Mouse (Mus musculus): Measurements from ENCODE around the gene Mrm3. TPM values are rescaled to one million over a fixed set of nuclear protein-coding genes. Genes with fewer than 3 reads are reported as not detected.

Mrm3 gene
- polyA plus RNA-seq, 1 experiment from 2014 or later = 24.3 TPM

DNA sequence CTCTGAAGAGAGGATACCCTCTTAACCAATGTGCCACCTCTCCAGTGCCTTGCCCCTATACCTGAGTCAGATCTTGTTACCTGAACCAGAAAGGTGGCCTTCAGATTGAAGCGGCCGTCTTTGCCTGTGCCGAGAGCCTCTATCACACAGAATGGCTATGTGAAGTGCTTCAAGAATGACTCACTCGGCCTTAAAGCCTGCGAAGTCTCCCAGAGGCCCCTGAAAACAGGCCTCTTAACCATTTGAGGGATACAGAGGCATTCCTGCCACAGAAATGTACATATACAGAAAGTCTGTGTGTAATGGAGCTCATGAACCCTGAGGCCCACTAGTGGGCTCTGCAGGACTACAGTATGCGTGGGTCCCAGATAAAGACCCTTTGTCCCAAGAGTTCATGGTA lies 40.3 kb downstream of the Mrm3 start:
- no peak for DNase-seq
- no peak overlapping the region for H3K27ac ChIP-seq (ENCODE audit: low read depth)
- 77% methylated on average over 6 of the region's 6 CpGs for WGBS
- no peaks in the 10 kb centered on the region for H3K9me3 ChIP-seq (ENCODE audit: low read depth, low read length)
- no peak overlapping the region for H3K9ac ChIP-seq
- H3K4me1 ChIP-seq (ENCODE audit: insufficient read depth) = peaks cover 8% of the 10 kb centered on the region
- ATAC-seq (ENCODE audit: insufficient read depth) = no peak
- no peaks in the 10 kb centered on the region for H3K27me3 ChIP-seq (ENCODE audit: insufficient read depth, low read length)
- no peak overlapping the region for H3K4me3 ChIP-seq (ENCODE audit: low read depth, low read length)
- no peak for TF ChIP-seq CTCF (IDR thresholded peaks at IDR 0.05; ENCODE audit: low read depth)
- H3K36me3 ChIP-seq (ENCODE audit: insufficient read depth) = no peaks in the 10 kb centered on the region
- H3K4me2 ChIP-seq = no peak overlapping the region

DNA sequence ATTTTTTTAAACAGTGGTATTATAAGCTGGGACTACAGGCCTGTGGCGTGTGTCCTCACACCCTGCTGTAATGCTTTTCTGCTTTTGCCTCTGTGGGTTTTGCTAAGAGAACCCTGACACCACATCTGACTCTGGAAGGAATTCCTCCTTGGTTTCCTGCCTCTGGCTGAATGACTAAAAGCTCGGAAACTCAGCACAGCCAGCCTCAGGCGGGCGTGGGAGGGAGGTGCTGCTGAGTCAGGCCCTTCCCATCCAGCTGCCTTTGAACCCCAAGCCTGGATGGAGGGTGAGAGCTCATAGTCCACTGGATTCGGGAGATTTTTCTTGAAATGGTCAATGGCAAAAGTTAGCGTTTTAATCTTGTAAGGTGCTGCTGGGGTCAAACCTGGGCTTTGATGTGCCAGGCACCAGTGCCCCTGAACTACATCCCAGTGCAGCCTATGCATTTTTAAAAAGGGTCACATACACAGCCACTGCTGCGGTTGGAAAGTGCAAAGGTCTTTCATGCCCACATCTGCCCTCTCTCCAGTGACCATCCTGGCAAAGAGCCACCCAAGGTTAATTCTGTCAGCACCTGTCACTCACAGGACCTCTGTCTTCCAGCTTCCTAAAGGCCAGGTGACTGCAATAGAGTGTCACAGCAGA lies 42.0 kb downstream of the Mrm3 start:
- DNase-seq (peak; percentile 59), ATAC-seq (ENCODE audit: insufficient read depth) (no peak)
- 38% methylated on average over 7 of the region's 7 CpGs for WGBS
- Histone ChIP-seq H3K9ac (no peak overlapping the region), H3K4me1 (ENCODE audit: insufficient read depth) (peaks cover 8% of the 10 kb centered on the region), H3K4me3 (ENCODE audit: low read depth, low read length) (no peak overlapping the region), H3K36me3 (ENCODE audit: insufficient read depth) (no peaks in the 10 kb centered on the region), H3K9me3 (ENCODE audit: low read depth, low read length) (no peaks in the 10 kb centered on the region), H3K27me3 (ENCODE audit: insufficient read depth, low read length) (no peaks in the 10 kb centered on the region), H3K27ac (ENCODE audit: low read depth) (no peak overlapping the region), H3K4me2 (no peak overlapping the region)
- TF ChIP-seq CTCF (IDR thresholded peaks at IDR 0.05; ENCODE audit: low read depth) = no peak

DNA sequence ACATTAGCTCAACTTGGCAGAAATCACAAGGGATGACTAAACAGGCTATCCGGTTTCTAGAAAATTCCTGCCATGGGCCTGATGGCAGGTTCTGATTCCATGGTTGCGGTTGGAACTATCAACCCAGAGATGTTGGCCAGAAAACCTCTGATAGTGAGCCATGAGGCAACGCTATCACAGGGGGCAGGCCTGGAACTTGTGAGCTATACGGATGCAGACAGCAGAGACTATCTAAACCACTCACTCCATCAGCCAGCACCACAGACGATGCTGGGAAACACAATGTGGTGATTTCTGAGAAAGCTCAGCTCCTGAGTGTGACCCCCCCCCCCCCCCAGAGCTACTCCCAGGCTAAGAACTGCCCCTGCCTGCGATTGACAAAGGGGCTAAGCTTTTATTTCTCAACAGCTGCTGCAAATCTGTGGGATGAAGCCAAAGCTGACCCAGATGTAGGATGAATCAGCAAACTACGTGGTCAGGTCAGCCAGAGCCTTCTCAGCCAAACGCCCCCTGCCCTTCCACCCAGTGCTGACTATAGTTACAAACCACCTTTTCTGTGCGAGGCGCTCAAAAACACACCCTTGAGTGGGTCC lies 43.1 kb downstream of the Mrm3 start:
- peak; percentile 61 for DNase-seq
- WGBS = 29% methylated on average over 10 of the region's 10 CpGs
- peaks cover 8% of the 10 kb centered on the region for H3K4me1 ChIP-seq (ENCODE audit: insufficient read depth)

DNA sequence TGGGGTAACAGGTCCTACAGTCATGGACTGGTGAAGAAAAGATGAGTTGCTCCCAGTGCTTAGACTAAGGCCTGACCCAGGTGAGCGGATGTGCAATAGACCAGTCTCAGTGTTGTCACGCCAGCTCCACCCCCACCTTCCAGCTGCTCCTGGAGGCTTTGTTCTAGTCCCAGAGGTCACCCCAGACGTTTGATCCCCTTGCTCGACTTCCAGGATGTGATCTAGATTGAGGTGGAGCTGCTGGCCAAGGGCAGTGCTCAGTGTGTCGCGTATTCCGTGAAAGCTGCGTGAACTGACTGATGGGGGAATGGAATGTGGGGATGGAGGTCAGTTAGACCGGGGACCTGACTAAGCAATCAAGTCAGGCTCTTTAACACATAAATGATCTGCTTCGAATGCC lies 43.8 kb downstream of the Mrm3 start:
- 37% methylated on average over 10 of the region's 10 CpGs for WGBS
- Histone ChIP-seq H3K27ac (ENCODE audit: low read depth) (no peak overlapping the region), H3K9ac (no peak overlapping the region), H3K4me3 (ENCODE audit: low read depth, low read length) (no peak overlapping the region), H3K36me3 (ENCODE audit: insufficient read depth) (no peaks in the 10 kb centered on the region), H3K4me1 (ENCODE audit: insufficient read depth) (peaks cover 14% of the 10 kb centered on the region), H3K4me2 (no peak overlapping the region), H3K9me3 (ENCODE audit: low read depth, low read length) (no peaks in the 10 kb centered on the region), H3K27me3 (ENCODE audit: insufficient read depth, low read length) (no peaks in the 10 kb centered on the region)
- DNase-seq (no peak), ATAC-seq (ENCODE audit: insufficient read depth) (no peak)
- TF ChIP-seq CTCF (IDR thresholded peaks at IDR 0.05; ENCODE audit: low read depth) = no peak

More for the DNA sequence above, 43.1 kb downstream of the Mrm3 start:
- no peak overlapping the region for H3K4me2 ChIP-seq
- H3K4me3 ChIP-seq (ENCODE audit: low read depth, low read length) = no peak overlapping the region
- no peak for TF ChIP-seq CTCF (IDR thresholded peaks at IDR 0.05; ENCODE audit: low read depth)
- no peaks in the 10 kb centered on the region for H3K9me3 ChIP-seq (ENCODE audit: low read depth, low read length)
- no peak overlapping the region for H3K27ac ChIP-seq (ENCODE audit: low read depth)
- no peaks in the 10 kb centered on the region for H3K36me3 ChIP-seq (ENCODE audit: insufficient read depth)
- ATAC-seq (ENCODE audit: insufficient read depth) = peak; percentile 21
- no peaks in the 10 kb centered on the region for H3K27me3 ChIP-seq (ENCODE audit: insufficient read depth, low read length)
- no peak overlapping the region; the same call in 1 of the 2 replicates for H3K9ac ChIP-seq

DNA sequence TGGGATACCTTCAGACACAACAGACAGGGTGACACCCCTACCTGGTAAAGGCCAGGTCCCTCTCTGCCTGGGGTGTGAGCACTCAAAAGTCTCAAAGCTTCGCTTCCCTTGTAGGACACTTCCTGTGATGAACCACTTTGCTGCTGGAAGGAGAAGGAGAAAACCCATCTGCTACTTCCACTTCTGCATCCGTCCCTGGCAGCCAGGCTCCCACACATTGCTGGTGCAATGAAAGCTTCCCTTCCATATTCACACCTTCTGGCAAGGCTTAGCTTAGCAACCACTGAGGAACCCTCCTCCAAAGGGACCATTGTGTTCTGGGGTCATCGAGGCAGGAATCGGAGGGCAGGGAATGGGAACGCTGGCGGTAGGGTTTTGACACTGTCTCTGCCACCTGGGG lies 45.1 kb downstream of the Mrm3 start:
- H3K27ac ChIP-seq (ENCODE audit: low read depth) = no peak overlapping the region
- no peak overlapping the region for H3K4me2 ChIP-seq
- H3K4me1 ChIP-seq (ENCODE audit: insufficient read depth) = peaks cover 27% of the 10 kb centered on the region
- no peak for TF ChIP-seq CTCF (IDR thresholded peaks at IDR 0.05; ENCODE audit: low read depth)
- H3K27me3 ChIP-seq (ENCODE audit: insufficient read depth, low read length) = no peaks in the 10 kb centered on the region
- no peaks in the 10 kb centered on the region for H3K9me3 ChIP-seq (ENCODE audit: low read depth, low read length)
- H3K9ac ChIP-seq = no peak overlapping the region
- ATAC-seq (ENCODE audit: insufficient read depth) (no peak), DNase-seq (no peak)
- WGBS = 77% methylated on average over 6 of the region's 6 CpGs
- H3K4me3 ChIP-seq (ENCODE audit: low read depth, low read length) = no peak overlapping the region
- no peaks in the 10 kb centered on the region for H3K36me3 ChIP-seq (ENCODE audit: insufficient read depth)

DNA sequence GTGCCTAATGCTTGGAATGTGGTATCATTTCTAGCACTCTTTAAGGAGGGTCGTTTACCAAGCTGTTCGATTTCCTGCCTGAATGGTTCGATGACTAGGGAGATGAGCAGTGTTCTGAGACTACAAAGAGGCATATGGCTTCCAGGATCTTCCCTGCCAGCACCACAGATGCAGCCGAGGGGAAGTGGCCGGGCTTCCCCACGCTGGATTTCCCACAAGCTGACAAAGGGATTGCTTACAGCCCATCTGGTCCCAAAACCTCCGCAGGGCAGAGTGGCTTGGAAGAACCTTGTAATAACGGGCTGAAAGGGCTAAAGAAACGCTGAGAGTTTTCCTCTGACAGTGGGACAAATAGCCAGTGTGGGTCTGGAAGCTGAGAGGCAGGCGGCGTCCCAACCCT lies 46.9 kb downstream of the Mrm3 start:
- DNase-seq (peak; percentile 32), ATAC-seq (ENCODE audit: insufficient read depth) (no peak)
- Histone ChIP-seq H3K4me2 (no peak overlapping the region), H3K9me3 (ENCODE audit: low read depth, low read length) (no peaks in the 10 kb centered on the region), H3K36me3 (ENCODE audit: insufficient read depth) (no peaks in the 10 kb centered on the region), H3K4me1 (ENCODE audit: insufficient read depth) (peaks cover 37% of the 10 kb centered on the region), H3K27ac (ENCODE audit: low read depth) (peak overlapping the region; percentile 22; the same call in 1 of the 2 replicates), H3K4me3 (ENCODE audit: low read depth, low read length) (no peak overlapping the region), H3K9ac (no peak overlapping the region), H3K27me3 (ENCODE audit: insufficient read depth, low read length) (no peaks in the 10 kb centered on the region)
- WGBS = 37% methylated on average over 11 of the region's 11 CpGs
- TF ChIP-seq CTCF (IDR thresholded peaks at IDR 0.05; ENCODE audit: low read depth) = no peak

DNA sequence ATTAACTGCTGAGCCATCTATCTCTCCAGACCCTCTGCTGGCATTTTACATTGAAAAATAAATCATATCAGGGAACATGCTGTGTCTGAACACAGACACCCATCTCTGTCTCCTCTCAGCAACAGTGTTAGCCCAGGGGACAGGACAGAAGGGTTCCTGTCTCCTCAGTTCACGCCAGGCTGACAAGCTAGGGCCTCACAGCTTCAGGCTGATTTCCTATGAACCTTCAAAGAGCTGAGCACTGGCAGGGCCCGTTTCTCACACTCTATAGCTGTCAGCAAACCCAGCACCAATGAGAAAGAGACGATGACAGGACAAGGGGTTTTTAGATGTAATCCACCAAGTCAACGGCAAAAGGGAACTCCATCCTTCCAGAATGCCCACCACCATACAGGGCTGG lies 48.4 kb downstream of the Mrm3 start:
- Histone ChIP-seq H3K27me3 (ENCODE audit: insufficient read depth, low read length) (no peaks in the 10 kb centered on the region), H3K9me3 (ENCODE audit: low read depth, low read length) (no peaks in the 10 kb centered on the region), H3K4me2 (peak overlapping the region; percentile 47), H3K9ac (peak overlapping the region; percentile 16; the same call in 1 of the 2 replicates), H3K27ac (ENCODE audit: low read depth) (peak overlapping the region; percentile 94), H3K4me1 (ENCODE audit: insufficient read depth) (peaks cover 31% of the 10 kb centered on the region), H3K4me3 (ENCODE audit: low read depth, low read length) (no peak overlapping the region), H3K36me3 (ENCODE audit: insufficient read depth) (no peaks in the 10 kb centered on the region)
- no peak for TF ChIP-seq CTCF (IDR thresholded peaks at IDR 0.05; ENCODE audit: low read depth)
- DNase-seq (peak; percentile 67), ATAC-seq (ENCODE audit: insufficient read depth) (peak; percentile 59; the same call in 1 of the 2 replicates)
- WGBS = 33% methylated on average over 4 of the region's 4 CpGs

Measured in lung, embryonic 14.5 days (tissue).